Mouse (Mus musculus) hindbrain, embryonic 14.5 days (tissue): ENCODE measurements around the gene Chd6. TPM values are rescaled to one million over a fixed set of nuclear protein-coding genes. Genes with fewer than 3 reads are reported as not detected.
A peak's percentile ranks its signal among the peaks of the same experiment; 100 is the strongest.

Experiments used
- ATAC-seq: fragments of 200-750 bp; cut with Nextera tagmentation; 2 replicates; pipeline ENCODE4 v1.8.0; 2017; ENCODE audit warnings: moderate number of reproducible peaks, mild to moderate bottlenecking, moderate TSS enrichment, moderate library complexity; ENCODE audit not compliant: low FRiP score
- DNase-seq: peaks from one replicate; pipeline ENCODE4 v3.0.0-alpha.2; 2015; ENCODE audit warnings: low spot score
- H3K27ac ChIP-seq: fragments of 300-500 bp; sonication (generic); 2 replicates; pipeline ENCODE4 v1.5.1; 2014; ENCODE audit warnings: mild to moderate bottlenecking, moderate library complexity
- H3K27me3 ChIP-seq: fragments of 300-500 bp; sonication (generic); 2 replicates; pipeline ENCODE4 v1.6.1; 2014; ENCODE audit warnings: mild to moderate bottlenecking, low read length, mixed read lengths; ENCODE audit not compliant: control insufficient read depth, insufficient read depth
- H3K36me3 ChIP-seq: fragments of 300-500 bp; sonication (generic); replicated peaks from 2 replicates; pipeline ENCODE4 v1.6.1; 2014; ENCODE audit not compliant: control insufficient read depth, insufficient read depth
- H3K4me1 ChIP-seq: fragments of 300-500 bp; sonication (generic); replicated peaks from 2 replicates; pipeline ENCODE4 v1.6.1; 2014; ENCODE audit warnings: antibody characterized with exemption, low read length, mixed read lengths; ENCODE audit not compliant: control insufficient read depth, insufficient read depth
- H3K4me2 ChIP-seq: fragments of 300-500 bp; sonication (generic); replicated peaks from 2 replicates; pipeline ENCODE4 v1.6.1; 2014; ENCODE audit warnings: mild to moderate bottlenecking, moderate library complexity
- H3K4me3 ChIP-seq: fragments of 300-500 bp; sonication (generic); replicated peaks from 2 replicates; pipeline ENCODE4 v1.5.1; 2014; ENCODE audit warnings: mild to moderate bottlenecking, low read length
- H3K9ac ChIP-seq: fragments of 300-500 bp; sonication (generic); 2 replicates; pipeline ENCODE4 v1.6.1; 2014
- H3K9me3 ChIP-seq: fragments of 300-500 bp; sonication (generic); 2 replicates; pipeline ENCODE4 v1.6.1; 2016; ENCODE audit warnings: low read length; ENCODE audit not compliant: control insufficient read depth
- WGBS: fragments of 180-500 bp; shearing (Covaris S2); extraction: QIAGEN DNeasy Blood & Tissue Kit; methylation state at CpG from one replicate; pipeline ENCODE4 v1.1.7; 2014; 5-methylcytosine and 5-hydroxymethylcytosine counted together
- polyA plus RNA-seq: library from polyadenylated mRNA; unstranded; fragments of >200 nt; fragmentation: Nextera tagmentation; extraction: Ambion mirVana; gene quantifications from 2 replicates; pipeline ENCODE4 v1.2.1, GENCODE M21; 2014

Chd6 gene
- polyA plus RNA-seq, result 31.5 and 31.8 TPM in 2 replicates

GRCm38 (mm10) chr2:161108933-161109371 lies at the start of gene Chd6:
Chd6 (minus strand) TSS chr2:161109075.
- peak within 1 kb of the TSS; percentile 95 for H3K27ac ChIP-seq
- no peaks in the 10 kb centered on the region for H3K27me3 ChIP-seq
- peak within 1 kb of the TSS; percentile 69 for H3K4me2 ChIP-seq
- H3K36me3 ChIP-seq, result no peaks in the 10 kb centered on the region
- H3K4me1 ChIP-seq, result peaks cover 23% of the 10 kb centered on the region
- H3K9ac ChIP-seq, result peak within 1 kb of the TSS; percentile 83
- WGBS, result under 1% methylated on average over 27 of the region's 27 CpGs
- H3K4me3 ChIP-seq, result peak within 1 kb of the TSS; percentile 94
- peak; percentile 99 for DNase-seq
- no peaks in the 10 kb centered on the region for H3K9me3 ChIP-seq
- ATAC-seq, result peak; percentile 98

GRCm38 (mm10) chr2:161150004-161150842 lies 41.3 kb upstream of the Chd6 start:
- DNase-seq (peak; percentile 41), ATAC-seq (peak; percentile 48; the same call in 1 of the 2 replicates)
- no peaks in the 10 kb centered on the region for H3K9me3 ChIP-seq
- H3K4me2 ChIP-seq, result no peak overlapping the region
- no peak overlapping the region for H3K9ac ChIP-seq
- H3K4me1 ChIP-seq, result peaks cover 25% of the 10 kb centered on the region
- no peaks in the 10 kb centered on the region for H3K36me3 ChIP-seq
- WGBS, result 52% methylated on average over 7 of the region's 7 CpGs
- no peaks in the 10 kb centered on the region for H3K27me3 ChIP-seq
- H3K27ac ChIP-seq, result peak overlapping the region; percentile 73
- H3K4me3 ChIP-seq, result no peak overlapping the region

DNA sequence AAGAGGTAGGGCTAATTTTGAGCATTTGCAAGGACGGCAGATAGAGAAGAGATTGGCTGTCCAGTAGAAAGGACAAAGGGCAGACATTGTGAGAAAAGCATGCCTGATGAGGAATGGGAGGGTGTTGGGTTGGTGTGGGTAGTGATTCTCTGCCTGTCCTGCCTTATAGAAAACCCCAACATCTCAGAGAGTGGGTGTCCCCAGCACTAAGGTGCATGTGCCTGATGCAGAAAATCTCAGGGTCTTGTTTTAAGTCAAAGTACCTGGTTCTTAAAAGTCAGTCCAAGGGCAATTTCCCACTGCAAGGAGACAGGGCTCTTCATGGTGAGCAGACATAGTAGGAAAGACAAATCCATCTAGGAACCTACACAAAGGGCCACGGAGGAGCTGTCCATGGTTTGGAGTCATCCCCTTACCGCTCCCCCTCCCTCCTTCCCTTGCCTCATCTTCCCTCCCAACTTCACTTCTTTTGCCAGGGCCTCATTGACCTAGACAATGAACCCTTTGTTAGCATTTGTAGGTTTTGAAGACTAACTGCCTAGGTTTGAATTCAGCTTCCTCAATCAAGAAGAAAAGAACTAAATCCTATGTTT lies 39.6 kb upstream of the Chd6 start:
- no peak for ATAC-seq

DNA sequence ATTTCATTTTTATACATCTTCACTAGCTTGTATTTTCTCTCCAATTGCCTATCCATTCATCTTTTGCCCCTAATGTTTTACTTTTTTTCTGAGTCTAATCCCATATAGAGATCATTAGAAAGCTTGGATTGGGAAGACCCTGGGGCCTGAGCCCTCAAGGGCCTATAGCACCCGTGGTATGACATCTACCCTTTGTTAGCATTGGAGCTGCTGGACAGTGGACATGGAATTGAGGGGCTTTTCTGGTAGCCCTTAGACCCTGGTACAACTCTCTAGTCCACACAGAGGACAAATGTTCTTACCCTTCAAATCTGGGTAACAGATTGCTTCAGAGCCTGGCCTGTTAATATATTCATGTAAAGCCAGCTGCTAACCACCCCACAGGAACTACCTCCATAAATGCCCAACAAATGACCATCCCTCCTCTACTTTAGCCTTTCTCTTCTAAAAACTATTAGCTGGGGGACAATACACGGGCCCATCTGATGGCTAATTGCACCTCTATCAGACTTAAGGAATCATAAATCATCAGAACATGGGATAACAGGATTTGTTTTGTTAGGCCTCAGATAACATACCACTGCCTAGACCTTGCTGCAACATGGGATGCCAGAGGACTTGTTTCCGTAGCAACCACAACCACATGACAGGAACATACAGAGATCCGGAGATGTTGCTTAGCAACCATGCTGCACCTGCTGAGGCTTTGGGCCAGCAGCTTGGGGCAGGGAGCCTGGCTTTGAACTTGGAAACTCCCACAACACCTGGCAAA lies 39.0 kb upstream of the Chd6 start:
- H3K4me2 ChIP-seq, result no peak overlapping the region
- peak; percentile 79; the same call in 1 of the 2 replicates for ATAC-seq
- H3K36me3 ChIP-seq, result no peaks in the 10 kb centered on the region
- H3K4me3 ChIP-seq, result no peak overlapping the region
- H3K27ac ChIP-seq, result peak overlapping the region; percentile 85
- H3K27me3 ChIP-seq, result no peaks in the 10 kb centered on the region
- peak; percentile 74 for DNase-seq
- H3K9me3 ChIP-seq, result no peaks in the 10 kb centered on the region
- peaks cover 25% of the 10 kb centered on the region for H3K4me1 ChIP-seq
- no peak overlapping the region for H3K9ac ChIP-seq
- 46% methylated on average over 4 of the region's 4 CpGs for WGBS

More for the DNA sequence above, 39.6 kb upstream of the Chd6 start:
- no peaks in the 10 kb centered on the region for H3K9me3 ChIP-seq
- H3K4me1 ChIP-seq, result peaks cover 25% of the 10 kb centered on the region
- no peak overlapping the region for H3K4me2 ChIP-seq
- no peak for DNase-seq
- peak overlapping the region; percentile 47; the same call in 1 of the 2 replicates for H3K27ac ChIP-seq
- H3K4me3 ChIP-seq, result no peak overlapping the region
- H3K9ac ChIP-seq, result no peak overlapping the region
- WGBS, result 44% methylated on average over 3 of the region's 3 CpGs
- H3K36me3 ChIP-seq, result no peaks in the 10 kb centered on the region
- no peaks in the 10 kb centered on the region for H3K27me3 ChIP-seq

DNA sequence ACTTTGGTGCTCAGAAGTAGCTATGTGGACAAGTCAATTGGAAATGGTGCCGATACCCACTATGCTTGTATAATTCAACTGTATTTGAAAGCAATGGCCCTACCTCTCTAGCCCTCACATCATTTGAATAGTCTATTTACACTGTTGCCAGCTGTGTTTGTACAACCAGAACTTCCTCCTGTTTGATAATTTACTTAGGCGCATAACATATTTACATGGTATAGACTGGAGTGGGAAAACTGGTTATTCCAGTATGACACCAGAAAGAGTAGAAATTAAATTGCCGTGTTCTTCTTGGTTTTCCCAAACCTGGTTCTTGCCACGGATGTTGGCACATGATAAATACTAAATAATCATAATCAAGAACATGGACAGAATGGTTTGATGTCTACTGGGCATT lies 35.9 kb upstream of the Chd6 start:
- Histone ChIP-seq H3K27ac (no peak overlapping the region), H3K36me3 (no peaks in the 10 kb centered on the region), H3K4me1 (peaks cover 20% of the 10 kb centered on the region), H3K4me3 (no peak overlapping the region), H3K27me3 (no peaks in the 10 kb centered on the region), H3K9me3 (no peaks in the 10 kb centered on the region), H3K9ac (no peak overlapping the region), H3K4me2 (no peak overlapping the region)
- WGBS, result 96% methylated on average over 4 of the region's 4 CpGs
- ATAC-seq (no peak), DNase-seq (no peak)

DNA sequence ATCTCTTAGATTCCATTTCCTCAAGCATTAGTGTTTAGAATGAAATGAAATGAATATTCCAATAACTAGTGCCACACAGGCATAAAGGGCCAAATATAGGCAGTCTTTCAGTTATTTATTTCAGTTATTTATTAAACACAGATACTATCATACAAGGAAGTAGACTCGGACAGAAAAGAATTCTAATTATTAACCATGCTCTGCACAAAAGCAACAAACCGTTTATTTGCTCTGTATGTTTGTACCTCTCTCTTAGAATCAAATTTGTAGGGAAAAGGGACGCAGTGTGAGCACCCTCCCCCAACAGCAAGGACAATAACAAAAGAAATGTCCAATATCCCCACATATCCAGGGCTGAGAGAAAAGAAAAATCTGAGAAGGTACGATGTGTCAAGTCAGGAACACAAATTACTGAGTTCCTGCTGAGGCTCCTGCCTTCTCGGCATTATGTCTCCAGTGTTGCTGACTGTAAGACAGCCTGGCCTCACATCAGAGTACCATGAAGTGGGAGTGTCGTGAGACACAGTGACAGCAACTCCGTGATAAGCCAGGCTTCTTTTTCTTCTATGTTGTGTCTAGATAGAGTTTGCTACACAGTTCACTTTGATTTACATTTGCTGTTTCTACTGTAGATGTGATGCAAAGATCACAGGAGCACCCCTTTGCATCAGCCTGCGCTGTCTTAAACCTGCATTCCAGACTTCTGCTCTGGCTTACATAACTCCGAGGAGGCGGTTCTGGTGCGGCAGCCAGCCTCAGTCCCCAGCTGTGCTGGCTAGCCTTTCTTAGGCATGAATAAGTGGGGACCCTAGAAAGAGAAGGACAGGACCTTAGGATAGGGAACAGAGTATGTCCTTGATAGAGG lies 30.0 kb upstream of the Chd6 start:
- no peak for ATAC-seq

GRCm38 (mm10) chr2:161136999-161137398 lies 28.1 kb upstream of the Chd6 start:
- ATAC-seq, result no peak
- no peaks in the 10 kb centered on the region for H3K27me3 ChIP-seq
- no peaks in the 10 kb centered on the region for H3K36me3 ChIP-seq
- no peak for DNase-seq
- H3K9ac ChIP-seq, result no peak overlapping the region
- no peaks in the 10 kb centered on the region for H3K9me3 ChIP-seq
- no peaks in the 10 kb centered on the region for H3K4me1 ChIP-seq
- WGBS, result 75% methylated on average over 3 of the region's 3 CpGs
- H3K4me3 ChIP-seq, result no peak overlapping the region
- H3K4me2 ChIP-seq, result no peak overlapping the region
- no peak overlapping the region for H3K27ac ChIP-seq

More for the DNA sequence above, 30.0 kb upstream of the Chd6 start:
- no peaks in the 10 kb centered on the region for H3K9me3 ChIP-seq
- no peaks in the 10 kb centered on the region for H3K36me3 ChIP-seq
- no peaks in the 10 kb centered on the region for H3K27me3 ChIP-seq
- H3K27ac ChIP-seq, result no peak overlapping the region
- H3K4me1 ChIP-seq, result no peaks in the 10 kb centered on the region
- H3K9ac ChIP-seq, result no peak overlapping the region
- no peak for DNase-seq
- WGBS, result 61% methylated on average over 11 of the region's 11 CpGs
- no peak overlapping the region for H3K4me3 ChIP-seq
- H3K4me2 ChIP-seq, result no peak overlapping the region

DNA sequence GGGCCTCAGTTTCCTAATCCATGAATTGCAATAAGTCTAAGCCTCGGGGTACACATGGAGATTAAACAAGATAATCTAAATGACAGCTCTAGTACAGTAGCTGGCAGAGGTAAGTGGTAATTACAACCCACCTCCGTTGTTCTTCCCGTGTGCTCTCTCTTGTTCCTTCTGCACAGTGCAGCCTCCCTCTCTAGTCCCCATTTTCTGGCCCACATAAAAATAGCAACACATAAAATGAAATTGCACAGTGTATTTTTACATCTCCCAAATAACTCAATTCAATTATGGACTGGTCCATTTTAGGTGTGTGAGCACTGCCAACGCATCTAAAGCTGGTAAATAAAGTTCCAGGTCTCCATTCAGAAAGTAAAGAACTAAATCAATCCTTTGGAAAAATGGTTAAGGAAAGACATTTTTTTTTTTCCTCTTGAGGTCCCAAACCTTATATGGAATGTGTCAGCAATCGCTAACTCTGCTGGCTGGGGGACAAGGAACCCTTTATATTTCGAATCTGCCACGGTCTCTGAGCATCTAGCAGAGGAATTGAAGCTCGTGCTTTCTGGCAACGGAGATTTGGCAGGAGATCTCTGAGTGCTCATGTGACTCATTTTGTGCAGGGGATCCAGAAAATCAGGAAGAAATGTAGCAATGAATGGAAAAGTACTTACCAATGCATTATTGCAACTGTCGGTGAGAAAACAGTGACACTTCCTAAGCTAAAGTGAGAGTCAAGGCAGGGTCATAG lies 19.7 kb upstream of the Chd6 start:
- 0 out of 2 replicates have a peak overlapping the region, but pooled peaks have one; percentile 5 for H3K27ac ChIP-seq
- no peaks in the 10 kb centered on the region for H3K36me3 ChIP-seq
- no peak overlapping the region for H3K9ac ChIP-seq
- H3K4me3 ChIP-seq, result no peak overlapping the region
- WGBS, result 61% methylated on average over 10 of the region's 10 CpGs
- H3K4me1 ChIP-seq, result no peaks in the 10 kb centered on the region
- ATAC-seq (no peak), DNase-seq (no peak)
- no peak overlapping the region for H3K4me2 ChIP-seq
- H3K27me3 ChIP-seq, result no peaks in the 10 kb centered on the region
- no peaks in the 10 kb centered on the region for H3K9me3 ChIP-seq
